Mouse (Mus musculus) megakaryocyte, embryonic 14.5 days (primary cell): Measurements from ENCODE around the gene Cox8a. TPM values are rescaled to one million over a fixed set of nuclear protein-coding genes. Genes with fewer than 3 reads are reported as not detected.

ENCODE experiments used
- H3K27me3 ChIP-seq: replicated peaks from 2 replicates; pipeline ENCODE3; 2012; ENCODE audit warnings: inconsistent platforms
- H3K36me3 ChIP-seq: replicated peaks from 2 replicates; pipeline ENCODE3; 2012; ENCODE audit warnings: low read length, inconsistent platforms, mixed read lengths
- H3K4me1 ChIP-seq: 2 replicates; pipeline ENCODE4 v1.6.1; 2012; ENCODE audit warnings: inconsistent platforms
- H3K4me3 ChIP-seq: replicated peaks from 2 replicates; pipeline ENCODE3; 2012; ENCODE audit warnings: moderate library complexity, mild to moderate bottlenecking, inconsistent platforms
- H3K9me3 ChIP-seq: 2 replicates; pipeline ENCODE4 v1.6.1; 2012; ENCODE audit warnings: inconsistent platforms
- FLI1 ChIP-seq: IDR thresholded peaks from 2 replicates; pipeline ENCODE4 v1.6.1; 2012; ENCODE audit warnings: low read length, inconsistent platforms, mixed read lengths
- GATA1 ChIP-seq: IDR thresholded peaks from 3 replicates; pipeline ENCODE4 v1.6.1; 2012; ENCODE audit warnings: mixed read lengths, low read length, inconsistent platforms, borderline replicate concordance
- polyA plus RNA-seq: library from polyadenylated mRNA; stranded (reverse); fragments of >175 nt; gene quantifications from 2 replicates; pipeline ENCODE4 v1.2.3, GENCODE M21; 2012; ENCODE audit warnings: low replicate concordance; ENCODE audit not compliant: insufficient read depth

Gene Cox8a
- 446 and 491 TPM in 2 replicates for polyA plus RNA-seq

DNA sequence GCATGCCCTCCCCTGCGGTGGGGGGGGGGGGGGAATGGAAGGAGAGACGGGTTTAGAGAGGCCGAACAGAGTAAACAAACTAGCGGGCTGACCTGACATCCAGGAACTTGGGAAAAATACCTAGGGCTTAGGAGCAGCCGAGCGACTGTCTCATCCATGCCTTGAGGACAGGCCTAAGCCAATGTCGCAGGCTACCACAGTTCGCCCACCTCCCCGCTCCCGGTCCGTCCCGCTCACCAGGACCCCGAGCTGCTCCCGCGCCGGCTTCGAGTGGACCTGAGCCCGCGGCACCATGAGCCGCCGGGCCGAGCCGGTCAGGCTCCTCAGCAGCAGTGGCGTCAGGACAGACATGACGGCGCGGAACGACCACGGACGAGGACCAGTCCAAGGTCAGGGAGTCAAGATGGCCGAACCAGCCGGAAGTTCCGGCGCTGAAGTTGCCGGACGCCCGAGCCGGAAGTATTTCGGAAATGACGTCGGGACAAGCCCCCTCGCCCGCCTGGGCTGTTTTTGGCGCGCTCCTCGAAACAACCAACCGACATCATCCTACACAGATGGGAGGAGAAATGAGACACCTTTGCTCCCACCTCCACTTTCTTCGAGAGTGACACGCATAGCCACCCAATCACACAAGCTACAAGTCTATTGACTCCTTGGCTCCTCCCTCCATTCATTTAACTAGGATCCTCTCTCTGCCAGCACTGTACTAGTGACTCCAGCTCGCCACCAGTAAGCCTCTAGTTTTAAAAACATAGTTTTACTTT lies at the start of gene Cox8a:
TSS of gene Cox8a (minus strand) at position 455 of the 764 bp plus-strand sequence.
- no peaks in the 10 kb centered on the region for H3K27me3 ChIP-seq
- TF ChIP-seq GATA1 = no peak
- peak; percentile 96; the same call in 1 of the 2 replicates for TF ChIP-seq FLI1
- peaks cover 39% of the 10 kb centered on the region for H3K36me3 ChIP-seq
- H3K4me3 ChIP-seq = peak within 1 kb of the TSS; percentile 99
- no peaks in the 10 kb centered on the region for H3K9me3 ChIP-seq
- H3K4me1 ChIP-seq = peaks cover 48% of the 10 kb centered on the region

DNA sequence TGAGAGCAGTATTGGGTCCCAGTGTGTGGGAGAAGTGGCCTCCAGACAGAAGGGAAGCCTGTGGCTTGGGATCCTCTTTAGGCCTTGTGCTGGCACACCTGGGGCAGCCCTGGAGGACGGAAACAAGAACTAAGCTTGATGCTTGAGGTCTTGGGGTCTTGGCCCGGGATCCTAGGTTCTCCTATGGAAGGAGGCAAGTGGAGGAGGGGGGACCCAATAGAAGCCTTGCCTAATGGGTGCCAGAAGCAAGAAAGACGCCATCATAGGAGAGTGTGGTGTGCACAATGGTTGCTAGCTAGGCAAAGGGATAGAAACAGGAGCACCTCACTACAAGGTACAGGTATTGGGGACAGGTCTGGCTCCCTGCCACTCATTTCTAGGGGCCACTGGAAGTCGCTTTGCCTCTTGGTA lies 49.0 kb upstream of the Cox8a start:
- peaks cover 86% of the 10 kb centered on the region for H3K4me1 ChIP-seq
- peaks cover 18% of the 10 kb centered on the region for H3K27me3 ChIP-seq
- H3K9me3 ChIP-seq = peaks cover 12% of the 10 kb centered on the region
- TF ChIP-seq GATA1 = no peak
- no peak for TF ChIP-seq FLI1
- H3K36me3 ChIP-seq = peaks cover 17% of the 10 kb centered on the region
- peak overlapping the region; percentile 97 for H3K4me3 ChIP-seq

DNA sequence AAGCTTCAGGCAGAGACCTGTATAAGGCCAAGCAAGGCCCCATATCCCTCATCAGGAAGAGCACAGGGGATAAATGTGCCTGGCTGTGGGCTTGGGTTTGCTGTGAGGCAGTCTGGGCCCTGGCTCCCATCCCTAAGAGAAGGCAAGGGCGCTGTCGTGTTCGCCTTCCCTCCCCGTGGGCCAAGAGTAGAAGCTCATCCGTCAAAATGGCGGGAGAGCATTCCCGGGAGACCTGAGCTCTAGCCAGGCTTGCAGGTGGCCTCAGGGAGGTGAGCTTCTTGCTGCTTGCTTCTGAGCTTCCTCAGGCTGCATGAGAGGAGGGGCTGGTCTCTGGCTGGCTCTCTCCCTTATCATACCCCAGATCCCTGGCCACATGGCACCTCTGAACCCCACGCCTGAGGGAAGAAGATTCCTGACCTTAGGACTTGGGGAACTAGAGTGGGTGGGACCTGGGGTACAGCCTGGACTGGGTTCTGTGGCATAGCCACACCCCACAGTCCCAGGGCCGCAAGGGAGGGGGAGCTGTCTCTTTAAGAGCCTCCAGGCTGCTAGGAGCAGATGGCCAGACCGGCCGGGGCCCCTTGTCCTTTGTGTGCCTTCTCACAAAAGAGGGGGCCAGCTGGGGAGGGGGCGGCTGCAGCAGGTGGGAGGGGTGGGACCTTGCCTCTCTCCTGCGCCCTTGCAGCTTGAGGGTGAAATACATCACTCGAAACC lies 48.2 kb upstream of the Cox8a start:
- TF ChIP-seq FLI1 (no peak), GATA1 (no peak)
- peaks cover 78% of the 10 kb centered on the region for H3K4me1 ChIP-seq
- H3K36me3 ChIP-seq = peaks cover 9% of the 10 kb centered on the region
- H3K9me3 ChIP-seq = peaks cover 12% of the 10 kb centered on the region
- no peak overlapping the region for H3K4me3 ChIP-seq
- H3K27me3 ChIP-seq = peaks cover 18% of the 10 kb centered on the region

DNA sequence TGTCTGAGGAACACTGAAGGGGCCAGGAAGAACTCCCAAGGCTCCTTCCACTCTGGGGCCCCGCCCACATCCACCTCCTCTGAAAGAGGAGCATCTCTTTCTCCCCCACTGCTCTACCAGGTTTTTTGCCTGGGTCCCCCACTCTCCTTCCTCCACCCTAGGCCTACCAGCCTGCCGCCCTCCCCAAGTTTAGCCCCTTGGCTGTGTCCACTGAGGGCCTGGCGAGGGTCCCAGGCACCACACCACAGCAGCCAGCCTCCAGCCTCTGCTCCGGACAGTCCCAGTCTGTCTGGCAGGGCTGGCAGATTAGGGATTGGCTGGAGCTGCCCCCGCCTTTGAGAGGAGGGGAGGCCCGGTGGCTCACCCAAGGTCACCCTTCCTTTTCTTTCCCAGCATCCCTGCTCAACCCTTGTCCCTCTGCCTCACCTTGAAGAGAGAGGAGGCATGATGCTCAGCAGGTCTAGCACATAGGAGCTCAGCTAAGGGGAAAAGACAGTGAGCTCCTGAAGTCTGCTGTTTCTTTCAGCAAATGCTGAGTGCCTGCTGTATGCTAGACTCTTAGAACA lies 47.4 kb upstream of the Cox8a start:
- no peak overlapping the region for H3K4me3 ChIP-seq

DNA sequence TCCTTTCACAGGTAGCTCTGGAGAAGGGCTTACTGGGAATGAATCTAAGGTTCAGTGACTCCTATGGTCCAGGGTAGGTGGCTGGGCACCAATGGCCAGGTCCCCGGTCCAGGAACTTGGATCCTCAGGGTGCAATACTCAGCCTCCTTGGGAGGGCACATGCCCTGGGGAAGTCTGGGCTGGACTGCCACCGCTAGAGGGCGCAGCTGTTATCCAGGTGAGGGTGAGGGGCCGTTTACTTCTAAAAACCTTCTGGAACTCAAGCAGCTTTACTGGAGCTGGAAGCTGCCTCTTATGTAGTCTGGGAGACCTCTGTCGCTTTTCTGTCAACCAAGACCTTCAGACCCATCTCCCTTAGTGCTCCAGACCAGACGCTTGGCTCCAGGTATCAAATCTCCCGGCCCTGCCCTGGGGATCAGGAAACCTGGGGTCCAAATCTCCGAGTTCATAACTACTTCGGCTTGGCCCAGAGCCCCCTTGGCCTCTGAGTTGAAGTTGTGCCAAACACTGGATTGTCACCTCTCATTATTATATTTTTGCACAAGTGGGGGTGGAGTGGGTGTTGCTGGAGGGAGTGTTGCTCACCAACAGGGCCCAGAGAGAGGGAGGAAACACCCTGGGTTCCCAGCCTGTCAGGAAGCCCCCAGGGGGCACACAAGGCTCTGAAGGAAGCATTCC lies 46.8 kb upstream of the Cox8a start:
- Histone ChIP-seq H3K9me3 (peaks cover 12% of the 10 kb centered on the region), H3K4me3 (no peak overlapping the region), H3K36me3 (no peaks in the 10 kb centered on the region), H3K27me3 (peaks cover 18% of the 10 kb centered on the region), H3K4me1 (peaks cover 64% of the 10 kb centered on the region)
- TF ChIP-seq FLI1 = no peak
- no peak for TF ChIP-seq GATA1

More for the DNA sequence above, 47.4 kb upstream of the Cox8a start:
- H3K9me3 ChIP-seq = peaks cover 12% of the 10 kb centered on the region
- TF ChIP-seq FLI1 (no peak), GATA1 (no peak)
- peaks cover 2% of the 10 kb centered on the region for H3K36me3 ChIP-seq
- peaks cover 18% of the 10 kb centered on the region for H3K27me3 ChIP-seq
- H3K4me1 ChIP-seq = peaks cover 71% of the 10 kb centered on the region

DNA sequence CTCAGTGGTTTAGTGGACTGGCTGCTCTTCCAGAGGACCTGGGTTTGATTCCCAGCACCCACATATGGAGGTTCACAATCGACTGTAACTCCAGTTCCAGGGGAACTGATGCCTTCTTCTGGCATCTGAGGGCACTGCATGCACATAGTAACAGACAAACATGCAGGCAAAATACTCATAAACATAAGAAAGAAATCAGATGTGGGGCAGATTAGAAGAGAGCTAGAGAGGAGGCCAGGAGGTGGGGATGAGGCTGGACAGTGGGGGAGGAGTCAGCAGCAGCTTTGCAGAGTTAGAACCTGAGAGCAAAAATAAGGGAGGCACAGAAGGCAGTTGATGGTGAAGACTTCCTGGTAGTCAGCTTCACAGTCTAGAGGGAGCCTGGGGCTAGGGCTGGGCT lies 45.2 kb upstream of the Cox8a start:
- peaks cover 9% of the 10 kb centered on the region for H3K9me3 ChIP-seq
- no peaks in the 10 kb centered on the region for H3K36me3 ChIP-seq
- no peak overlapping the region for H3K4me3 ChIP-seq
- no peak for TF ChIP-seq GATA1
- TF ChIP-seq FLI1 = no peak
- H3K27me3 ChIP-seq = peaks cover 15% of the 10 kb centered on the region
- peaks cover 49% of the 10 kb centered on the region for H3K4me1 ChIP-seq

DNA sequence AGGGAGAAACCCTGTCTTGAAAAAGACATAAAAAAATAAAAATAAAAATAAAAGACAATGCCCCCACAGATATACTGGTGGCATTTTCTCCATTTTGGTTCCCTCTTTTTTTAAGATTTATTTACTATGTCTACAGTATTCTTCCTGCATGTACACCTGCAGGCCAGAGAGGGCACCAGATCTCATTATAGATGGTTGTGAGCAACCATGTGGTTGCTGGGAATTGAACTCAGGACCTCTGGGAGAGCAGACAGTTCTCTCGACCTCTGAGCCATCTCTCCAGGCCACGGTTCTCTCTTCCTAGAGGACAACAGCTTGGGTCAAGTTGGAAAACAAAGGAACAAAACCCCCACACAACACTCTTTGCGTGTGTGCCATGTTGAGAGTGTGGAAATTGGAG lies 44.5 kb upstream of the Cox8a start:
- Histone ChIP-seq H3K36me3 (no peaks in the 10 kb centered on the region), H3K4me1 (peaks cover 42% of the 10 kb centered on the region), H3K4me3 (no peak overlapping the region), H3K27me3 (peaks cover 16% of the 10 kb centered on the region), H3K9me3 (peaks cover 9% of the 10 kb centered on the region)
- TF ChIP-seq GATA1 (no peak), FLI1 (no peak)

DNA sequence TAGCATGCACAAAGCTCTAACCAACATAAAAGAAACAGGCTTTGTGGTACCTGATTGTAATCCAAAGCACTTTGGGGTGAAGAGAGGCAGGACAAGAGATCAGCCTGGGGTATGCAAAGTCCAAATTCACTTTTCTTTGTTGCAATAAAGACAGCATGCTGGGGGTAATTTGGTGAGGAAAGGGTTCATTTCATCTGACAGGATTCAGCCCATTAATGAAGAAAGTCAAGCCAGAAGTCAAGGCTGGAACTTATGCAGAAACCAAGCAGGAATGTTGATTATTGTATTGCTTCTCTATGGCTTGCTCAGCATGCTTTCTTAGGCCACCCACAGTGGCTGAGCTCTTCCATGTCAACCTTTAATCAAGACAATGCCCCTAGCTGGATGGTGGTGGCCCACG lies 44.1 kb upstream of the Cox8a start:
- TF ChIP-seq FLI1 = no peak
- no peak for TF ChIP-seq GATA1
- H3K27me3 ChIP-seq = peaks cover 16% of the 10 kb centered on the region
- H3K4me3 ChIP-seq = no peak overlapping the region
- H3K9me3 ChIP-seq = peaks cover 9% of the 10 kb centered on the region
- no peaks in the 10 kb centered on the region for H3K36me3 ChIP-seq
- peaks cover 37% of the 10 kb centered on the region for H3K4me1 ChIP-seq

DNA sequence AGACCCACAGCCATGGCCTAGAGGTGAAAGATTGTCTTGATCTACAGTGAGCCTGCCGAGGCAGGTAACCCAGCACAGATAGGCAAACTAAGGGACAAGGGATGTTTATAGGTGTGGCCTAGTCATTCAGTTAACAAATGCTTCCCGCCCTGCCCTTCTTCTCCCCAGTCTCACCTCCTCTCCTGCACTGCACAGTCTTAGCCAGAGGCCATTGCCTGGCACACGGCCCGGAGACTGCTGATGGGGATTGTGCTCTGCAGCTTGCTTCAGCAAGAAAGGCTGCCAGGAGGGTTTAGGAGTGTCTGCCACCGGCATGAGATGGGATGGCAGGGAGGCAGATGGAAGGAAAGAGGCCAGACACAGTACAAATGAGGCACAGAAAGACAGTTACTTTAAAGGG lies 40.5 kb upstream of the Cox8a start:
- peaks cover 13% of the 10 kb centered on the region for H3K27me3 ChIP-seq
- TF ChIP-seq GATA1 (no peak), FLI1 (no peak)
- no peaks in the 10 kb centered on the region for H3K36me3 ChIP-seq
- peaks cover 12% of the 10 kb centered on the region for H3K9me3 ChIP-seq
- peaks cover 6% of the 10 kb centered on the region for H3K4me1 ChIP-seq
- no peak overlapping the region for H3K4me3 ChIP-seq
